Mouse (Mus musculus) hindbrain, embryonic 14.5 days (tissue): ENCODE results near the gene Keap1. TPM values are rescaled to one million over a fixed set of nuclear protein-coding genes. Genes with fewer than 3 reads are reported as not detected.

Source experiments
- ATAC-seq: fragments of 200-750 bp; cut with Nextera tagmentation; 2 replicates; pipeline ENCODE4 v1.8.0; 2017; ENCODE audit warnings: moderate number of reproducible peaks, mild to moderate bottlenecking, moderate TSS enrichment, moderate library complexity; ENCODE audit not compliant: low FRiP score
- DNase-seq: peaks from one replicate; pipeline ENCODE4 v3.0.0-alpha.2; 2015; ENCODE audit warnings: low spot score
- H3K27ac ChIP-seq: fragments of 300-500 bp; sonication (generic); 2 replicates; pipeline ENCODE4 v1.5.1; 2014; ENCODE audit warnings: mild to moderate bottlenecking, moderate library complexity
- H3K27me3 ChIP-seq: fragments of 300-500 bp; sonication (generic); 2 replicates; pipeline ENCODE4 v1.6.1; 2014; ENCODE audit warnings: mild to moderate bottlenecking, low read length, mixed read lengths; ENCODE audit not compliant: control insufficient read depth, insufficient read depth
- H3K36me3 ChIP-seq: fragments of 300-500 bp; sonication (generic); replicated peaks from 2 replicates; pipeline ENCODE4 v1.6.1; 2014; ENCODE audit not compliant: control insufficient read depth, insufficient read depth
- H3K4me1 ChIP-seq: fragments of 300-500 bp; sonication (generic); replicated peaks from 2 replicates; pipeline ENCODE4 v1.6.1; 2014; ENCODE audit warnings: antibody characterized with exemption, low read length, mixed read lengths; ENCODE audit not compliant: control insufficient read depth, insufficient read depth
- H3K4me2 ChIP-seq: fragments of 300-500 bp; sonication (generic); replicated peaks from 2 replicates; pipeline ENCODE4 v1.6.1; 2014; ENCODE audit warnings: mild to moderate bottlenecking, moderate library complexity
- H3K4me3 ChIP-seq: fragments of 300-500 bp; sonication (generic); replicated peaks from 2 replicates; pipeline ENCODE4 v1.5.1; 2014; ENCODE audit warnings: mild to moderate bottlenecking, low read length
- H3K9ac ChIP-seq: fragments of 300-500 bp; sonication (generic); 2 replicates; pipeline ENCODE4 v1.6.1; 2014
- H3K9me3 ChIP-seq: fragments of 300-500 bp; sonication (generic); 2 replicates; pipeline ENCODE4 v1.6.1; 2016; ENCODE audit warnings: low read length; ENCODE audit not compliant: control insufficient read depth
- WGBS: fragments of 180-500 bp; shearing (Covaris S2); extraction: QIAGEN DNeasy Blood & Tissue Kit; methylation state at CpG from one replicate; pipeline ENCODE4 v1.1.7; 2014; 5-methylcytosine and 5-hydroxymethylcytosine counted together
- polyA plus RNA-seq: library from polyadenylated mRNA; unstranded; fragments of >200 nt; fragmentation: Nextera tagmentation; extraction: Ambion mirVana; gene quantifications from 2 replicates; pipeline ENCODE4 v1.2.1, GENCODE M21; 2014

Keap1 gene
- polyA plus RNA-seq, 1 experiment from 2014 or later = 43.6 TPM

- DNase-seq = no peak
- peaks cover 15% of the 10 kb centered on the region for H3K36me3 ChIP-seq
These were observed 25.5 kb downstream of the Keap1 start for GRCm38 (mm10) chr9:21213617-21214190.

GRCm38 (mm10) chr9:21211624-21212023 lies 27.5 kb downstream of the Keap1 start:
- WGBS = 87% methylated on average over 7 of the region's 7 CpGs
- Histone ChIP-seq H3K9me3 (no peaks in the 10 kb centered on the region), H3K4me1 (peaks cover 5% of the 10 kb centered on the region; the same call in 1 of the 2 replicates)

More at GRCm38 (mm10) chr9:21213617-21214190, 25.5 kb downstream of the Keap1 start:
- H3K9ac ChIP-seq = no peak overlapping the region
- no peak overlapping the region for H3K27ac ChIP-seq
- no peaks in the 10 kb centered on the region for H3K9me3 ChIP-seq
- WGBS = 50% methylated on average over 7 of the region's 7 CpGs
- ATAC-seq = no peak
- H3K27me3 ChIP-seq = no peaks in the 10 kb centered on the region
- peaks cover 5% of the 10 kb centered on the region; the same call in 1 of the 2 replicates for H3K4me1 ChIP-seq
- H3K4me2 ChIP-seq = no peak overlapping the region
- H3K4me3 ChIP-seq = no peak overlapping the region

DNA sequence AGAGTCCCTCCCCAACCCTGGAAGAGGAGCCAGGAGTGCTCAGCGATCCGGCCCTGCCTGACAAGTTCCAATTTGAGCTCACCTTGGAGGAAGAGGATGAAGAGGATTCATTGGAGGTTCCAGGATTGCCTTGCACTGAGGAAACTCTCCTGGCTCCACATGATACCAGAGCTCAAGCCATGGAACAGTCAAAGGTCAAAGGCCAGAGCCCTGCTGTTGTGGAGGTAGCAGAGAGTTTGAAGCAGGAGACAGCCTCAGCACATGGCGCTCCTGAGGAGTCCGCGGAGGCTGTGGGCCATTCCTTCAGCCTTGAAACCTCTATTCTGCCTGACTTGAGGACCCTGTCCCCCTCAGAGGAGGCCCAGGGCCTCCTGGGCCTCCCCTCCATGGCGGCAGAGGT lies 28.3 kb downstream of the Keap1 start:
- Histone ChIP-seq H3K9ac (no peak overlapping the region), H3K36me3 (peaks cover 36% of the 10 kb centered on the region), H3K27ac (no peak overlapping the region), H3K4me2 (no peak overlapping the region), H3K9me3 (no peaks in the 10 kb centered on the region), H3K4me3 (no peak overlapping the region), H3K27me3 (no peaks in the 10 kb centered on the region), H3K4me1 (no peaks in the 10 kb centered on the region)
- DNase-seq (no peak), ATAC-seq (no peak)
- 76% methylated on average over 6 of the region's 6 CpGs for WGBS

More at GRCm38 (mm10) chr9:21211624-21212023, 27.5 kb downstream of the Keap1 start:
- Histone ChIP-seq H3K36me3 (peaks cover 28% of the 10 kb centered on the region), H3K27ac (no peak overlapping the region), H3K27me3 (no peaks in the 10 kb centered on the region), H3K4me2 (no peak overlapping the region), H3K4me3 (no peak overlapping the region), H3K9ac (no peak overlapping the region)
- ATAC-seq = no peak
- DNase-seq = no peak

- no peak overlapping the region for H3K27ac ChIP-seq
- 0 out of 2 replicates have a peak, but pooled peaks cover 3% of the 10 kb centered on the region for H3K4me1 ChIP-seq
- no peaks in the 10 kb centered on the region for H3K9me3 ChIP-seq
- no peak overlapping the region for H3K4me2 ChIP-seq
- 77% methylated on average over 2 of the region's 2 CpGs for WGBS
- H3K9ac ChIP-seq = no peak overlapping the region
- peaks cover 41% of the 10 kb centered on the region for H3K36me3 ChIP-seq
- DNase-seq (no peak), ATAC-seq (no peak)
- H3K4me3 ChIP-seq = no peak overlapping the region
- no peaks in the 10 kb centered on the region for H3K27me3 ChIP-seq
These were observed 30.5 kb downstream of the Keap1 start for GRCm38 (mm10) chr9:21208626-21209025.

- DNase-seq (no peak), ATAC-seq (no peak)
- Histone ChIP-seq H3K9me3 (no peaks in the 10 kb centered on the region), H3K27ac (no peak overlapping the region), H3K4me3 (no peak overlapping the region), H3K4me1 (0 out of 2 replicates have a peak, but pooled peaks cover 3% of the 10 kb centered on the region), H3K27me3 (no peaks in the 10 kb centered on the region), H3K36me3 (peaks cover 44% of the 10 kb centered on the region), H3K9ac (no peak overlapping the region), H3K4me2 (no peak overlapping the region)
- WGBS = 91% methylated on average over 6 of the region's 6 CpGs
These were observed 32.3 kb downstream of the Keap1 start for GRCm38 (mm10) chr9:21206848-21207247.

DNA sequence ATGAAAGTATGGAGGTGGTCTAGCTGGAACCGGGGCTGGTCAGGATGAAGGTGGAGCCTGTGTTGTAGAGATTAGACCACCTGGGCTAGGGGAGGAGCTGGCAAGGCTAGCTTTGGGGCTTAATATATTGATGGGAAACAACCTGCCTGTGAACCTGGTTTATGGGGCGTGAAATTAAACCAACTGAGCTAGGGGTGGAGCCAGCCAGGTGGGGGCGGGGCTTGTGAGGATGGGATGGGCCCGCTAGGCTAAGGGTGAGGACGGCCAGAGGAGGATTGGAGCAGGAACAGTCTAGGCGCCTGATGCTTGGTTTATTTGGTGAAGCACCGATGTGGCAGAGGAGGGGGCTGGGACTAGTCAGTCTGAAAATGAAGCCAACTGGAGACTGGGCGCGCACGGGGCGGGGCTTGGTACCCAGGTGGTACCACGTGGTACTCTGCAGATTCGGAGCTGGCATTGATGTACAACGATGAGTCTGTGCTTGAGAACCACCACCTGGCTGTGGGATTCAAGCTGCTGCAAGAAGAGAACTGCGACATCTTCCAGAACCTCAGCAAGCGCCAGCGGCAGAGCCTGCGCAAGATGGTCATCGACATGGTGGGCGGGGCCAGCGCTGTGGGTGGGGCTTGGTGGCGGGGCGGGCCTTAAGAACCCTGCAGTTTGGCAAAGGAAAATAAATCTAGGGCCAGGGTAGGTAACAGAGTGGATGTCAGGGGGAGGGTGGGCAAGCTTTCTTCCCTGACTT lies 34.5 kb downstream of the Keap1 start:
- Histone ChIP-seq H3K9ac (peak overlapping the region; percentile 28; the same call in 1 of the 2 replicates), H3K4me1 (0 out of 2 replicates have a peak, but pooled peaks cover 3% of the 10 kb centered on the region), H3K9me3 (no peaks in the 10 kb centered on the region), H3K4me3 (peak overlapping the region; percentile 18), H3K27ac (no peak overlapping the region), H3K27me3 (no peaks in the 10 kb centered on the region), H3K36me3 (peaks cover 40% of the 10 kb centered on the region), H3K4me2 (peak overlapping the region; percentile 48)
- DNase-seq (peak; percentile 53), ATAC-seq (peak; percentile 68)
- WGBS = 5% methylated on average over 23 of the region's 23 CpGs

DNA sequence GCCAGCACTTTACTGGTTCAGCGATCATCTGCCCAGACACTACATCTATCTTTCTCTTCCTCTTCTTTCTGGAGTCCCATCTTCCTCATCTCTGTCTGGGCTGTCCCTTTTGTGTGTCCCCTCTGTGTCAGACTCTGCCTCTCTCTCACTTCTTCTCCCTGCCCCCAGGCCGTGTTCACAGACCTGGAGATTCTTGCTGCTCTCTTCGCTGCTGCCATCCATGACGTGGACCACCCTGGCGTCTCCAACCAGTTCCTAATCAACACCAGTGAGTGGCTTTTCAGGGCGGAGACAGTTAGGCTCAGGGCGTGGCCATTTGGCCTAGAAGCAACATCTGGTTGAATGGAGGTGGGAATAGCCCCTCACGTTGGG lies 35.0 kb downstream of the Keap1 start:
- Histone ChIP-seq H3K27ac (no peak overlapping the region), H3K36me3 (peaks cover 40% of the 10 kb centered on the region)
- no peak for ATAC-seq

GRCm38 (mm10) chr9:21198960-21199359 lies 40.2 kb downstream of the Keap1 start:
- H3K4me3 ChIP-seq = no peak overlapping the region
- peak overlapping the region; percentile 94; the same call in 1 of the 2 replicates for H3K4me2 ChIP-seq

More for the DNA sequence above, 35.0 kb downstream of the Keap1 start:
- 25% methylated on average over 8 of the region's 8 CpGs for WGBS
- Histone ChIP-seq H3K9me3 (no peaks in the 10 kb centered on the region), H3K9ac (no peak overlapping the region), H3K27me3 (no peaks in the 10 kb centered on the region), H3K4me1 (0 out of 2 replicates have a peak, but pooled peaks cover 3% of the 10 kb centered on the region), H3K4me2 (peak overlapping the region; percentile 48), H3K4me3 (no peak overlapping the region)
- no peak for DNase-seq

DNA sequence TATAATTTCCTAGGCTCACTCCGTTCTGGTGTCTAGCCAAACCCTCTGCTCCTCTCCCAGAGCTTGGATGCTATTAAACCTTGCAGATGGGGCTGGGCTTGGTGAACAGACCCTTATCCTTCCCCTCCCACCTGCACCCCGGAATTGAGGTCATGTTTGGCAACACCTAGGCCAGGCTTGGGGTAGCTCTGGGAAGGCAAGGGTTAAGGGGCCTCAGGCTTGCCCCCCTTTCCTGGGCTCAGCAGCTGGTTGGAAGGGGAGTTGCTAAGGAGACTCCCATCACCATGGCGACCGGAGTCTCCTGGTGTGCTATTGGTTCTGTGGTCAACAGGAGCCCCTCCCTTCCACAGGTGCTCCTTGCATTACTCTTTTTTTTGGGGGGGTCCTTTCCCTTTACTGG lies 41.2 kb downstream of the Keap1 start:
- peak overlapping the region; percentile 70 for H3K9ac ChIP-seq
- H3K4me1 ChIP-seq = peaks cover 17% of the 10 kb centered on the region
- H3K36me3 ChIP-seq = peaks cover 9% of the 10 kb centered on the region
- no peaks in the 10 kb centered on the region for H3K9me3 ChIP-seq
- DNase-seq (peak; percentile 72), ATAC-seq (peak; percentile 82)
- 0 out of 2 replicates have a peak overlapping the region, but pooled peaks have one; percentile 4 for H3K27ac ChIP-seq
- peak overlapping the region; percentile 48 for H3K4me3 ChIP-seq
- WGBS = 6% methylated on average over 4 of the region's 4 CpGs
- peak overlapping the region; percentile 94 for H3K4me2 ChIP-seq
- no peaks in the 10 kb centered on the region for H3K27me3 ChIP-seq

More at GRCm38 (mm10) chr9:21198960-21199359, 40.2 kb downstream of the Keap1 start:
- Histone ChIP-seq H3K9ac (no peak overlapping the region), H3K9me3 (no peaks in the 10 kb centered on the region), H3K27ac (no peak overlapping the region), H3K27me3 (no peaks in the 10 kb centered on the region), H3K4me1 (peaks cover 17% of the 10 kb centered on the region), H3K36me3 (peaks cover 14% of the 10 kb centered on the region)
- ATAC-seq = no peak
- 80% methylated on average over 3 of the region's 3 CpGs for WGBS
- DNase-seq = no peak
